Mouse (Mus musculus): ENCODE data around the gene Rpap3. TPM values are rescaled to one million over a fixed set of nuclear protein-coding genes. Genes with fewer than 3 reads are reported as not detected.

Gene Rpap3
- total and polyA plus RNA-seq, 3 experiments = 43.1 to 73.7 (median 69.1) TPM

- dilution Hi-C loops (cut with MboI; ENCODE audit: extremely low pct_ligation_motif_present, extremely low pct_unique_long_range_greater_than_20kb, low sequenced_read_pairs) = no loop called here
- TF ChIP-seq GABPA (IDR thresholded peaks at IDR 0.05; ENCODE audit: insufficient replicate concordance, low read depth, low read length) = no peak
- TF ChIP-seq CHD1 (IDR thresholded peaks at IDR 0.05; ENCODE audit: low read depth, low read length) = no peak
- TF ChIP-seq MEF2A (IDR thresholded peaks at IDR 0.05; ENCODE audit: borderline replicate concordance, low read depth, low read length) = no peak
- TF ChIP-seq POLR2AphosphoS2 (IDR thresholded peaks at IDR 0.05; ENCODE audit: low read depth, low read length) = no peak
- TF ChIP-seq PAX5 (IDR thresholded peaks at IDR 0.05; ENCODE audit: low read length) = no peak
- TF ChIP-seq JUN (IDR thresholded peaks at IDR 0.05; ENCODE audit: insufficient read depth, low read depth, low read length) = no peak
- no peak for TF ChIP-seq ZMIZ1 (IDR thresholded peaks at IDR 0.05; ENCODE audit: low read depth, low read length)
- no peak for TF ChIP-seq ZC3H11A (IDR thresholded peaks at IDR 0.05; ENCODE audit: low read depth, low read length)
- no peak for TF ChIP-seq MAX (IDR thresholded peaks at IDR 0.05; ENCODE audit: low read length)
- TF ChIP-seq E2F4 (IDR thresholded peaks at IDR 0.05; ENCODE audit: insufficient replicate concordance, low read depth, low read length) = no peak
- peak; percentile 21 for TF ChIP-seq RAD21 (IDR thresholded peaks at IDR 0.05; ENCODE audit: low read depth, low read length)
- no peak for TF ChIP-seq ZKSCAN1 (IDR thresholded peaks at IDR 0.05; ENCODE audit: borderline replicate concordance, low read depth, low read length)
- no peak for TF ChIP-seq MAFK (IDR thresholded peaks at IDR 0.05; ENCODE audit: insufficient replicate concordance, low read length)
- TF ChIP-seq CTCF (conservative IDR thresholded peaks at IDR 0.05 in 1 of 2, IDR thresholded peaks at IDR 0.05 in 1 of 2; ENCODE audit: low read depth in 2 of 2, low read length in 2 of 2) = peak; percentile 85 to 92
- peak; percentile 38; the same call in 1 of the 2 replicates for TF ChIP-seq HCFC1 (IDR thresholded peaks at IDR 0.05; ENCODE audit: low read depth, low read length)
- TF ChIP-seq TCF12 (IDR thresholded peaks at IDR 0.05; ENCODE audit: low read depth, low read length) = peak; percentile 43; the same call in 1 of the 2 replicates
- no peak for TF ChIP-seq MYC (IDR thresholded peaks at IDR 0.05; ENCODE audit: low read depth, low read length)
- no peak for TF ChIP-seq MXI1 (IDR thresholded peaks at IDR 0.05; ENCODE audit: low read depth, low read length)
- no peak for TF ChIP-seq BHLHE40 (IDR thresholded peaks at IDR 0.05; ENCODE audit: low read depth, low read length)
- no peak for TF ChIP-seq USF2 (conservative IDR thresholded peaks at IDR 0.05; ENCODE audit: low read depth, low read length)
- peak; percentile 13; the same call in 1 of the 2 replicates for TF ChIP-seq IRF4 (IDR thresholded peaks at IDR 0.05; ENCODE audit: low read depth, low read length)
- TF ChIP-seq CHD2 (IDR thresholded peaks at IDR 0.05; ENCODE audit: low read length) = no peak
- no peak for TF ChIP-seq NRF1 (IDR thresholded peaks at IDR 0.05; ENCODE audit: low read depth, low read length)
- no peak for TF ChIP-seq USF1 (IDR thresholded peaks at IDR 0.05; ENCODE audit: low read depth, low read length)
- no peak for TF ChIP-seq RCOR1 (conservative IDR thresholded peaks at IDR 0.05; ENCODE audit: low read depth, low read length)
- TF ChIP-seq MAZ (IDR thresholded peaks at IDR 0.05; ENCODE audit: low read depth, low read length) = no peak; the same call in 1 of the 2 replicates
- no peak for TF ChIP-seq SIN3A (IDR thresholded peaks at IDR 0.05; ENCODE audit: low read length)
- no peak for TF ChIP-seq TBP (conservative IDR thresholded peaks at IDR 0.05; ENCODE audit: low read depth, low read length)
- 0 out of 2 replicates have a peak, but pooled peaks have one; percentile 9 for TF ChIP-seq NELFE (IDR thresholded peaks at IDR 0.05; ENCODE audit: low read depth, low read length)
- no peak for TF ChIP-seq JUND (conservative IDR thresholded peaks at IDR 0.05; ENCODE audit: low read depth, low read length)
- TF ChIP-seq KAT2A (IDR thresholded peaks at IDR 0.05; ENCODE audit: insufficient replicate concordance, low read length) = no peak
- no peak for TF ChIP-seq ETS1 (conservative IDR thresholded peaks at IDR 0.05; ENCODE audit: low read depth, low read length)
- TF ChIP-seq ELF1 (IDR thresholded peaks at IDR 0.05; ENCODE audit: low read depth, low read length) = no peak
- TF ChIP-seq ZNF384 (IDR thresholded peaks at IDR 0.05; ENCODE audit: low read depth, low read length) = no peak
- TF ChIP-seq POLR2A (IDR thresholded peaks at IDR 0.05; ENCODE audit: low read depth, low read length) = no peak
- TF ChIP-seq SMC3 (IDR thresholded peaks at IDR 0.05; ENCODE audit: low read depth, low read length) = peak; percentile 30
- no peak for TF ChIP-seq EP300 (IDR thresholded peaks at IDR 0.05; ENCODE audit: low read length)
- TF ChIP-seq UBTF (IDR thresholded peaks at IDR 0.05; ENCODE audit: low read depth, low read length) = no peak
- no peak overlapping the region for H3K27ac ChIP-seq (ENCODE audit: insufficient read depth, low read depth)
- peak; percentile 59 for DNase-seq (ENCODE audit: extremely low read depth)
- 0 out of 2 replicates have a peak overlapping the region, but pooled peaks have one; percentile 18 for H3K4me2 ChIP-seq (ENCODE audit: insufficient read depth, low read depth, poor library complexity, severe bottlenecking)
- H3K4me1 ChIP-seq (ENCODE audit: control insufficient read depth in 1 of 2, insufficient read depth in 2 of 2) = peaks cover 7 to 26% of the 10 kb centered on the region in 2 experiments; a peak in 3 of 4 replicates
- H3K9ac ChIP-seq (ENCODE audit: insufficient read depth, low read depth) = no peak overlapping the region
- no peaks in the 10 kb centered on the region for H3K36me3 ChIP-seq (replicated peaks in 1 of 2; ENCODE audit: control insufficient read depth in 1 of 2, insufficient read depth in 1 of 2, low read length in 1 of 2)
- H3K79me2 ChIP-seq (replicated peaks; ENCODE audit: control insufficient read depth, extremely low read depth, insufficient read depth, poor library complexity, severe bottlenecking) = no peaks in the 10 kb centered on the region
- no peaks in the 10 kb centered on the region for H3K9me3 ChIP-seq (replicated peaks; ENCODE audit: low read length)
- no peak overlapping the region for H3K4me3 ChIP-seq (replicated peaks in 1 of 3; ENCODE audit: low read depth in 2 of 3, low read length in 2 of 3, poor library complexity in 1 of 3)
- peaks cover 7% of the 10 kb centered on the region for H3K27me3 ChIP-seq (replicated peaks)
- in situ Hi-C loops (cut with MboI; ENCODE audit: low pct_ligation_motif_present, low pct_unique_long_range_greater_than_20kb, low sequenced_read_pairs) = loop anchor here (5.0 to 25.0 kb wide), 4 partner anchors 52 to 1272 kb away; partner anchors contain the start of gene Tuba1b
Observed at GRCm38 (mm10) chr15:97664981-97665668, 40.5 kb downstream of the Rpap3 start.
